Mouse (Mus musculus) B cell, adult 62 days (primary cell): Measurements from ENCODE around the gene Gm19402. TPM values are rescaled to one million over a fixed set of nuclear protein-coding genes. Genes with fewer than 3 reads are reported as not detected.

Experiments
- total RNA-seq: library from RNA; stranded (reverse); gene quantifications from 4 replicates; pipeline ENCODE4 v1.2.4, GENCODE M21; 2023

The Gm19402 gene
- not detected in 4 replicates for total RNA-seq

GRCm38 (mm10) chr10:77690356-77690807 is at the start of gene Gm19402:
Gm19402 (minus strand) TSS chr10:77690757.

GRCm38 (mm10) chr10:77726186-77726585 is 35.6 kb upstream of the Gm19402 start, which contains the start of gene Gm10100:
Gm10100 (plus strand) TSS chr10:77726486.

GRCm38 (mm10) chr10:77720299-77720698 is 29.7 kb upstream of the Gm19402 start, which contains the start of gene Krtap12-1:
Krtap12-1 (plus strand) TSS chr10:77720599.

GRCm38 (mm10) chr10:77715507-77715906 is 24.9 kb upstream of the Gm19402 start, which contains the start of gene Gm10142:
Gm10142 (plus strand) TSS chr10:77715807.

GRCm38 (mm10) chr10:77711157-77711556 is 20.6 kb upstream of the Gm19402 start, which contains the start of gene Gm10024:
Gm10024 (plus strand) TSS chr10:77711457.

DNA sequence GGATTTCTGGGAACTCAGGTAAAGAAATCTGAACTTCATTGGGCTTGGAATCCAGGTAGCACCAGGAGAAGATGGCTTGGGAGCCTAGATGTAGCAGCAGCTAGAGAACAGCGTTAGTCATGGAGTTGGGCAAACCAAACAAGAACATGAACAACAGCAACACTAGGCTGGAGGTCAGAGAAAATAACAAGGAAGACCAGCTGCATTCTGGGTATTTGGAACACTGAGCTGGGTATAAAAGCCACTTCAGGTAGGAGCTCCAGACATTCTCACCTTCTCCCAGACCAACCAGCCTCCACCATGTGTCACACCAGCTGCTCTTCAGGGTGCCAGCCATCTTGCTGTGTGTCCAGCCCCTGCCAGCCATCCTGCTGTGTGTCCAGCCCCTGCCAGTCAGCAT is 15.8 kb upstream of the Gm19402 start, which contains the start of gene Gm10272:
Gene Gm10272 (plus strand): TSS at position 301 of the 400 bp plus-strand sequence.

DNA sequence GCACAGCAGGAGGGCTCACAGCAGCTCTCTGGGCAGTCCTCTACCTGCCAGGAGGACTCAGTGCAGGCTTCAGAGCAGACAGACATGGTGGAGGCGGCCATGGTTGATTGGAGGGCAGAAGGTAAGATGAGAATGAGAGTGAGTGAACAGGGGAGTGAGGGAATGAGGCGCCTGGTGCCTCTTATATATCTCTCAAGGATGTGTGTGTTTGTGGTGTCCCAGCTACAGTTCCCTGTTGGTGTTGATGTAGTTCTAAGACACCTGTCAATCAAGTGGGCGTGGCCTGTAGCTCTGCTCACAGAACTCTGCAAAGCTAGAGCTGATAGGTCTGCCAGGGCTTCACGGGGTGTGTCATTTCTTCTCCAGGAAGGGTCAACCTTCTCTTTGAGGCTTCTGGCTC is 6.6 kb upstream of the Gm19402 start, which contains the start of gene Gm9508:
Gene Gm9508 (minus strand): TSS at position 101 of the 400 bp plus-strand sequence.

DNA sequence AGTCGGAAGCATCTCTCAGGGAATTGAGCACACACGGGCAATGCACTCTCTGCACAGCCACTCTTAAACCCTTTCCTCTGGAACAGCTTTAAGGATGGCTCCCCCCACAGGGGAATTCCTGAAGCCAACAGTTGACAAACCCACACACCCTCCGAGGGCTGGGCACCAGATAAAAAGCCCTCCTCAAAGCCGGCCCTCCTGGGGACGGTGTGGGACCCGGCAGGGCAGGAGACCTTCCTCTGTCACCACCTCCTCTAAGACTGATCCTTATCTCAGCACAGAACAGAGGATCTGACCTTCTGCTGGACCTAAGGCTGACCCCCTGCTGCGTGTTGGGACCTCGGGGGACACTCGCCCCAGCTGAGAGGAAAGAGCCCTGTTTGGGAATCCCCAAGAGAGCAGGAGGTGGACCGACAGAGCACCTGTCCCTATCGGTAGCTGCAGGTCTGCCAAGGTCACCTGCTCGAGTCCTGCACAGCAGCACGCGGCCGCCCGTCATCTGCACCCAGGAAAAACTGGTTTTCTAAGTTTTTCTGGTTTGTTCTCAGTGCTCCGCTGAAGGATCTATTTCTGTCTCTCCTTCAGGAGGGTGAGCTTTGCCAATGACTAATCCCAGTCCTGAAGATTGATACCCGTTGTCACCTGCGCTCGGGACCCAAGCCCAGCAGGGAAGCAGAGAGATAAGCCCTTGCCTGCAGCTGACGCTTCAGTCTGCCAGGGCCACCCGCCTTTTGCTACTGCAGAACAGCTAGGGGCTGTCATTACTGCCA is 4.5 kb downstream of the Gm19402 start, which contains the start of gene Tspear:
Gene Tspear (plus strand): TSS at position 675 of the 770 bp plus-strand sequence.

Other genes with a start within 250 kb of the Gm19402 start
- gene Fam207a, start 175.0 kb downstream of the Gm19402 start, total RNA-seq = 21.0 to 24.1 TPM (median 22.9 TPM) in 4 replicates
- 74.3 to 78.8 TPM (median 76.3 TPM) in 4 replicates for gene Itgb2, start 160.5 kb downstream of the Gm19402 start, total RNA-seq
- 68.7 to 88.1 TPM (median 80.3 TPM) in 4 replicates for gene Pttg1ip, start 109.0 kb downstream of the Gm19402 start, total RNA-seq
- 59.3 to 66.2 TPM (median 61.2 TPM) in 4 replicates for gene Sumo3, start 84.7 kb downstream of the Gm19402 start, total RNA-seq
- gene Gm49325, start 84.6 kb downstream of the Gm19402 start, total RNA-seq = 3.8 TPM in 1 of 4 replicates, not detected in the others
- gene Ube2g2, start 68.5 kb downstream of the Gm19402 start, total RNA-seq = 36.7 to 55.5 TPM (median 43.1 TPM) in 4 replicates
- 3.3 to 4.2 TPM (median 3.7 TPM) in 4 replicates for gene Tspear, start 4.2 kb downstream of the Gm19402 start, total RNA-seq
- gene Gm9508, start 6.5 kb upstream of the Gm19402 start, total RNA-seq = not detected in 4 replicates
- not detected in 4 replicates for gene Gm10272, start 15.9 kb upstream of the Gm19402 start, total RNA-seq
- not detected in 4 replicates for gene Gm10024, start 20.7 kb upstream of the Gm19402 start, total RNA-seq
- gene Gm10142, start 25.1 kb upstream of the Gm19402 start, total RNA-seq = not detected in 4 replicates
- not detected in 4 replicates for gene Krtap12-1, start 29.8 kb upstream of the Gm19402 start, total RNA-seq
- gene Gm10100, start 35.7 kb upstream of the Gm19402 start, total RNA-seq = not detected in 4 replicates
- gene Gm18596, start 51.9 kb upstream of the Gm19402 start, total RNA-seq = not detected in 4 replicates
- not detected in 4 replicates for gene Gm9736, start 60.6 kb upstream of the Gm19402 start, total RNA-seq
- gene Gm3233, start 68.9 kb upstream of the Gm19402 start, total RNA-seq = not detected in 4 replicates
- gene Gm3238, start 80.6 kb upstream of the Gm19402 start, total RNA-seq = not detected in 4 replicates
- gene Gm7138, start 86.2 kb upstream of the Gm19402 start, total RNA-seq = not detected in 4 replicates
- not detected in 4 replicates for gene Gm3250, start 91.8 kb upstream of the Gm19402 start, total RNA-seq
- not detected in 4 replicates for gene Gm7137, start 97.4 kb upstream of the Gm19402 start, total RNA-seq
- not detected in 4 replicates for gene Gm9639, start 104.3 kb upstream of the Gm19402 start, total RNA-seq
- not detected in 4 replicates for gene Gm19668, start 108.4 kb upstream of the Gm19402 start, total RNA-seq
- not detected in 4 replicates for gene Gm9507, start 121.1 kb upstream of the Gm19402 start, total RNA-seq
- not detected in 4 replicates for gene Gm2696, start 123.9 kb upstream of the Gm19402 start, total RNA-seq
- gene Krtap10-4, start 136.3 kb upstream of the Gm19402 start, total RNA-seq = not detected in 4 replicates
- not detected in 4 replicates for gene Krtap10-10, start 145.2 kb upstream of the Gm19402 start, total RNA-seq
- gene Gm36176, start 156.0 kb upstream of the Gm19402 start, total RNA-seq = not detected in 4 replicates
- not detected in 4 replicates for gene Gm10318, start 162.1 kb upstream of the Gm19402 start, total RNA-seq
- not detected in 4 replicates for gene Gm3285, start 171.2 kb upstream of the Gm19402 start, total RNA-seq
- gene Lrrc3, start 211.8 kb upstream of the Gm19402 start, total RNA-seq = 0.16 to 0.27 TPM in 2 of 4 replicates, not detected in the others